Mouse (Mus musculus) stomach, postnatal 0 days (tissue): ENCODE data around the gene Calml4.

ENCODE experiments used
- CTCF ChIP-seq: IDR thresholded peaks from 2 replicates; pipeline ENCODE4 v1.5.1; 2016; ENCODE audit warnings: antibody characterized with exemption, low read depth, mild to moderate bottlenecking, moderate library complexity
- EP300 ChIP-seq: optimal IDR thresholded peaks from 2 replicates; pipeline ENCODE3; 2016; ENCODE audit warnings: antibody characterized with exemption

- TF ChIP-seq CTCF (no peak), EP300 (no peak)
Observed at GRCm38 (mm10) chr9:62812216-62813049, 45.4 kb upstream of the Calml4 start.
